Mouse (Mus musculus) liver, adult 10 weeks (tissue): ENCODE data around the gene Ntf3. TPM values are rescaled to one million over a fixed set of nuclear protein-coding genes. Genes with fewer than 3 reads are reported as not detected.

Experiments
- polyA plus RNA-seq: library from polyadenylated mRNA; stranded (reverse); fragments of 350-450 nt; fragmentation: Illumina TruSeq; extraction: RNeasy Lipid Tissue Mini Kit (QIAGEN cat#74804); gene quantifications from one replicate; pipeline ENCODE4 v1.2.3, GENCODE M21; 2014; ENCODE audit warnings: low read depth, low replicate concordance

The Ntf3 gene
- polyA plus RNA-seq: 0.29 TPM

DNA sequence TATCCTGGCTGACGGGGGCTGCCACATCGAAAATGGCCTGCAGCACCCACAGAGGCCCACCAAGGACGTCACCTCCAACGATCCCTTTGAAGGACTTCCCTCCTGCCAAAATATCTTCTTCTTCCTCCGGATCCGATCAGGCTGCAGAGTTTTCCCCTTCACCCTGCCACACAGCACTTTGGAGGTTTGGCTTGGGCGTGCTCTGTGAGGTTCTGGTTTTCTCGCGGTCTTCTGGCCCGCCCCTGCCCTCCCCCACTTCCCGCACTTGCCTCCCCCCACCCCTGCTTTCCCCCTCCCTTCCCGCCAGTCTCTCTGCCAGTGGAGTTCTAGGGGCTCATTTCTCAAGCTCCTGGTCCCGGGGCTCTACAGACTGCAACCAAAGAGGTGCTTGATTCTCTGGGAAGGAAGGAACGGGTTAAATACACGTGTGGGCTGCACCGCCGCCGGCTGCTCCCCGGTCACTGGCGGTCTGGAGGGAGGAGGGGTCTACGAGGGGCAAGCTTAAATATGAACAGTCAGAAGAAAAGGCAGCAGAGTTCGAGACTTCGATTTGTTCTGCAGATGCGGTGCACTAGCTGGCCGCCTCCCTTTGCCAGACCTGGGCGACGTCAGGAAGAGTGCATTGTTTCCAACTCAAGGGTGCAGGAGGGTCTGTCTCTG, at the start of gene Ntf3:
Gene Ntf3, minus strand, starts transcription at position 363 of the 660 bp plus-strand sequence.

